ENCODE assay signal across 8 mouse cellular contexts in the genomic region with DNA sequence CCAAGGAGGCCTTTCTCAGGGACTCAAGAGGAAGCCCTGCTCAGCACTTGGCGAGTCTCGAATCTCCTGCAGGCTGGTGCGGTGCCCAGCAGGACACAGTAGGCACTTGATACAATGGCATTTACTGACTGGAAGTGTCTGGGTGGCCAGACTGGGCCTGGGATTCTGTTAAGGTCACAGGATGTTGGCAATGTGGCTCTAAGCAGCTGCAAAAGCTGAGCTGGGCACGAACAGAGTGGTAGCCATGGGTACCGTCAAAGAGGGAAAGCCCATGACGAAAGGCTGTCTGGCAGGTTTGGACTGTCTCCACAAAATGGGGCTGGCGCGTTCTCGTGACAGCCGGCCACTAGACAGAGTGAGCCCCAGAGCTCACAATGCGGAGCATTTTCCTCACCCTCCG.
A peak's percentile ranks its signal among the peaks of the same experiment; 100 is the strongest.
DNase-seq lines count a peak whose midpoint lies in the region; ATAC-seq and TF ChIP-seq lines count a peak whose summit lies in the region.

No protein-coding gene starts in this region.

- H3K4me3 ChIP-seq in midbrain, postnatal 0 days (ENCODE audit: low read depth, low read length) = no peak overlapping the region

- whole genome bisulfite sequencing in midbrain, postnatal 0 days = 66% methylated on average over 12 of the region's 12 CpGs

- no peak overlapping the region for H3K27ac ChIP-seq in midbrain, postnatal 0 days (ENCODE audit: low read depth, low read length)

- no peaks in the 10 kb centered on the region for H3K36me3 ChIP-seq in midbrain, postnatal 0 days (ENCODE audit: insufficient read depth, low read length)

- TF ChIP-seq POLR2A in brain, embryonic 14.5 days (IDR thresholded peaks at IDR 0.05; ENCODE audit: borderline replicate concordance, extremely low read depth, insufficient read depth, insufficient read length, poor library complexity, severe bottlenecking) = no peak

- H3K9ac ChIP-seq in midbrain, postnatal 0 days (replicated peaks; ENCODE audit: low read length, poor library complexity, severe bottlenecking) = no peak overlapping the region

- H3K27me3 ChIP-seq in midbrain, postnatal 0 days (ENCODE audit: insufficient read depth, low read length) = no peaks in the 10 kb centered on the region

- peak; percentile 92 for DNase-seq in brain, embryonic 14.5 days (ENCODE audit: low read depth)
- DNase-seq in cerebellum, postnatal 14 days = peak; percentile 83 to 87
- peak; percentile 69 for DNase-seq in gastrocnemius, postnatal 25 days
- DNase-seq in layer of hippocampus, adult 8-10 months (ENCODE audit: low spot score in 2 of 2) = peak; percentile 79 to 84
- peak; percentile 95 for DNase-seq in midbrain, postnatal 0 days (ENCODE audit: low spot score)
- no peak for DNase-seq in urinary bladder, postnatal 25 days (ENCODE audit: low spot score)
- DNase-seq in kidney, adult 18-20 months = no peak
- DNase-seq in kidney, adult 9 months = no peak

- TF ChIP-seq CTCF in brain, embryonic 14.5 days (IDR thresholded peaks at IDR 0.05; ENCODE audit: borderline replicate concordance, extremely low read depth, insufficient read depth, insufficient read length) = no peak
- TF ChIP-seq CTCF in midbrain, postnatal 0 days (IDR thresholded peaks at IDR 0.05) = peak; percentile 8; the same call in 1 of the 2 replicates

- no peak overlapping the region for H3K4me2 ChIP-seq in midbrain, postnatal 0 days (ENCODE audit: low read depth, low read length, poor library complexity, severe bottlenecking)

- peak; percentile 89 for ATAC-seq in midbrain, postnatal 0 days (ENCODE audit: low FRiP score)

- no peaks in the 10 kb centered on the region; the same call in 1 of the 2 replicates for H3K4me1 ChIP-seq in midbrain, postnatal 0 days (ENCODE audit: insufficient read depth, low read length)

- no peaks in the 10 kb centered on the region for H3K9me3 ChIP-seq in midbrain, postnatal 0 days (ENCODE audit: low read length)

Comparison
In these comparisons a context has a peak if more than half of its experiments do, and no peak if none do; other contexts are left out.
1. DNase-seq: peak in brain, embryonic 14.5 days (single experiment), cerebellum, postnatal 14 days (2 of 2), gastrocnemius, postnatal 25 days (single experiment), layer of hippocampus, adult 8-10 months (2 of 2) and midbrain, postnatal 0 days (single experiment); none in urinary bladder, postnatal 25 days (single experiment), kidney, adult 18-20 months (single experiment) and kidney, adult 9 months (single experiment).